Mouse (Mus musculus): ENCODE measurements around the gene Btbd16. TPM values are rescaled to one million over a fixed set of nuclear protein-coding genes. Genes with fewer than 3 reads are reported as not detected.

Btbd16 gene
- polyA plus RNA-seq, 1 experiment from 2014 or later, result 0.08 TPM

DNA sequence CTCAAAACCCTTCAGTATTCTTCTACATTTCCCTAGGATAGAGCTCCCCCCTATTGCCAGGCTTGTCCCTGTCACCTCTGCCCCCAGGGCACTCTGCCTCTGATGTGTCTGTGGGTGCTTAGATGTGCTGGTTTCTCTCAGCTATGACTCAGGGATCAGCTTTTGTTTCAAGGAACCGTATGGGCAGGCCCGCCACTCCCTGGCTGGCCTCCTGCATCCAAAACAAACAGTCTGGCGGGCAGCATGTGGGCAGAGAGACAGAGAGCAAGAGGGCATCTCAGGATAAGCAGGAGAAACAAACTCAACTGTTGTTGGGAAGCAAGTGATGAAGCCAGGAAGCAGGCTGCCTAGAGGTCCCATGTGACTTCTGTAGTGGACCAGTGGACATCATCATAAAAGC, 81.8 kb downstream of the Btbd16 start:
- Histone ChIP-seq H3K36me3 (ENCODE audit: control insufficient read depth, insufficient read depth) (no peaks in the 10 kb centered on the region), H3K4me2 (ENCODE audit: low read depth, low read length) (no peak overlapping the region), H3K4me1 (ENCODE audit: control insufficient read depth, insufficient read depth, low read length) (peaks cover 17% of the 10 kb centered on the region), H3K4me3 (ENCODE audit: low read length) (no peak overlapping the region), H3K27ac (ENCODE audit: low read length) (no peak overlapping the region), H3K27me3 (ENCODE audit: control insufficient read depth, insufficient read depth, low read length) (no peaks in the 10 kb centered on the region), H3K9me3 (replicated peaks; ENCODE audit: control insufficient read depth, low read length) (no peaks in the 10 kb centered on the region), H3K9ac (ENCODE audit: low read length) (no peak overlapping the region)
- no peak for ATAC-seq (replicated peaks; ENCODE audit: extremely low read depth, insufficient read depth, low FRiP score)
- WGBS, result 47% methylated on average over 3 of the region's 3 CpGs

DNA sequence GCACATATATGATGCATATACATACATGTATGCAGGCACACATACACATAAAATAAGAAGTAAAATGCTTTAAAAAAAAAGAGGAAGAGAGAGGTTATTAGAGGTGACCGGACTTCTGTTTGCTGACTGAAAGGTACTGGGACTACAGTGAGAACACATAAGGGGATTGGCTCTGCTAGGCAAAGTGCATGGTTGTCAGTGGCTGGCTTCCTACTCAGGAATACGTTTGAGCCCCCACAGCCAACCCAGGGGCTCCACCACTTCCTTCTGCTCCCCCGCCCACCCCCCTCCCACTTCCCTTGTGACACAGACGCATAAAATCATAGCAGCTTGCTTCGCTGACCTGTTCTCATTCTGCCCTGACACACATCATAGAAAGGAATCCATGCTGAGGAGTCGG, 84.1 kb downstream of the Btbd16 start:
- no peaks in the 10 kb centered on the region for H3K36me3 ChIP-seq (ENCODE audit: control insufficient read depth, insufficient read depth)
- no peak overlapping the region for H3K9ac ChIP-seq (ENCODE audit: low read length)
- H3K9me3 ChIP-seq (replicated peaks; ENCODE audit: control insufficient read depth, low read length), result no peaks in the 10 kb centered on the region
- no peak for ATAC-seq (replicated peaks; ENCODE audit: extremely low read depth, insufficient read depth, low FRiP score)
- WGBS, result 67% methylated on average over 6 of the region's 6 CpGs
- no peak overlapping the region for H3K4me3 ChIP-seq (ENCODE audit: low read length)
- no peak overlapping the region for H3K4me2 ChIP-seq (ENCODE audit: low read depth, low read length)
- H3K27me3 ChIP-seq (ENCODE audit: control insufficient read depth, insufficient read depth, low read length), result no peaks in the 10 kb centered on the region
- no peak overlapping the region for H3K27ac ChIP-seq (ENCODE audit: low read length)
- peaks cover 15% of the 10 kb centered on the region; the same call in 1 of the 2 replicates for H3K4me1 ChIP-seq (ENCODE audit: control insufficient read depth, insufficient read depth, low read length)

DNA sequence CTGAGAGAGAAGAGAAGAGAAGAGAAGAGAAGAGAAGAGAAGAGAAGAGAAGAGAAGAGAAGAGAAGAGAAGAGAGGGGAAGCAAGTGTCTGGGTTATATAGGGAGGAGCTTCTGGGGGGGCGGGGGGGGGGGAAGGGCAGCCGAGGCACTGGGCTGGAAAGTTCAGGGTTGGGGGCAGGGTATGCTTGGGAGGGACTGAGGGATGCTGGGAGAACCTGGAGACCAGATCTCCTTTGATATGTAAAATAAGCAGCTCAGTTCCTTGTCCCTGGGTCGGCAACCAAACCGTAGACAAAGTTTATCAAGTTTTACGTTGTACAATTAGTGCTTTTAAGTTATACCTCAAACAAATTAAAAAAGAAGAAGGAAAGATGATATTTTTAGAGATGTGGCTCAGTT, 86.1 kb downstream of the Btbd16 start:
- no peak overlapping the region for H3K4me3 ChIP-seq (ENCODE audit: low read length)
- H3K36me3 ChIP-seq (ENCODE audit: control insufficient read depth, insufficient read depth), result no peaks in the 10 kb centered on the region
- H3K4me2 ChIP-seq (ENCODE audit: low read depth, low read length), result no peak overlapping the region
- ATAC-seq (replicated peaks; ENCODE audit: extremely low read depth, insufficient read depth, low FRiP score), result no peak
- no peaks in the 10 kb centered on the region for H3K9me3 ChIP-seq (replicated peaks; ENCODE audit: control insufficient read depth, low read length)
- whole genome bisulfite sequencing, result 58% methylated on average over 4 of the region's 5 CpGs
- H3K27me3 ChIP-seq (ENCODE audit: control insufficient read depth, insufficient read depth, low read length), result no peaks in the 10 kb centered on the region
- no peak overlapping the region for H3K27ac ChIP-seq (ENCODE audit: low read length)
- H3K4me1 ChIP-seq (ENCODE audit: control insufficient read depth, insufficient read depth, low read length), result peaks cover 13% of the 10 kb centered on the region
- no peak overlapping the region for H3K9ac ChIP-seq (ENCODE audit: low read length)

DNA sequence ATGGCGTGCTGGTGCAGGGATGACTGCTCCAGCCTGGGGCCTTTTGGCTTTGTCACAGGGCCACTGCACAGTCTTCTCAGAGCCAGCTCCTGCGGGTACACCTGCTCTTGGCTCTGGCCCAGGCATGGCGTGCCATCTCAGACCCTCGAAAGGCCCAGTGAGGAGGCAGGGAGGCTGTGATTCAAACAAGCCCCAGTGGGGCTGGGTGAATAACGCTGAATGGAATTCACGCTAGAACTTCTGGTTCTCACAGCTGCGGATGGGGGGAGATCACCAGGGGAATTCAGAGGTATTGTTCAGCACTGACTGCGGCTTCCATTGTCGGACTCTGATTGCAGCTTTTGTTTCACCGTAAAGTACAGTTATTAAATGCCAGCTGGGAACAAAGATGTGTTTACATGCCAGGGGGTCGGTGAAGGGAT, 86.9 kb downstream of the Btbd16 start:
- Histone ChIP-seq H3K4me1 (ENCODE audit: control insufficient read depth, insufficient read depth, low read length) (peaks cover 17% of the 10 kb centered on the region), H3K9ac (ENCODE audit: low read length) (no peak overlapping the region), H3K27ac (ENCODE audit: low read length) (peak overlapping the region; percentile 23; the same call in 1 of the 2 replicates), H3K9me3 (replicated peaks; ENCODE audit: control insufficient read depth, low read length) (no peaks in the 10 kb centered on the region), H3K36me3 (ENCODE audit: control insufficient read depth, insufficient read depth) (no peaks in the 10 kb centered on the region), H3K4me2 (ENCODE audit: low read depth, low read length) (no peak overlapping the region), H3K27me3 (ENCODE audit: control insufficient read depth, insufficient read depth, low read length) (no peaks in the 10 kb centered on the region), H3K4me3 (ENCODE audit: low read length) (no peak overlapping the region)
- no peak for ATAC-seq (replicated peaks; ENCODE audit: extremely low read depth, insufficient read depth, low FRiP score)
- 43% methylated on average over 11 of the region's 11 CpGs for WGBS

DNA sequence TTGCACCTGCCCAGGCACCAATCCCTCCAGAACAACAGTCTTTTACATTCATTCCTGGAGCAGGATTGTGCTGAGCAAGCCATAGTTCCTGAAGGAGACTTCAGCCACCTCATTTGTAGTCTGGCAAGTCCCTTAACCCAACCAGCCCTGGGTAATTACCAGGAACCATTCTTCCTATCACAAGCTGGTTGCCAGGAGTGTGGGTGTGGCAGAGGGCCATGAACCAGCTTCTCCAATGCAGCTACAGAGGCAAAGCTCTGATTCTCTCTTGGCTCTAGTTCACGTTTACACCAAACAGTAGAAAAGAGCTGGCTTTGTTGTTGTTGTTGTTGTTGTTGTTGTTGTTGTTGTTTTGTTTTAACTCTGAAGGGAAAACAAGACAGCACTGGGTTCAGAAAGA, 88.6 kb downstream of the Btbd16 start:
- WGBS, result 60% methylated on average over 1 of the region's 1 CpGs

DNA sequence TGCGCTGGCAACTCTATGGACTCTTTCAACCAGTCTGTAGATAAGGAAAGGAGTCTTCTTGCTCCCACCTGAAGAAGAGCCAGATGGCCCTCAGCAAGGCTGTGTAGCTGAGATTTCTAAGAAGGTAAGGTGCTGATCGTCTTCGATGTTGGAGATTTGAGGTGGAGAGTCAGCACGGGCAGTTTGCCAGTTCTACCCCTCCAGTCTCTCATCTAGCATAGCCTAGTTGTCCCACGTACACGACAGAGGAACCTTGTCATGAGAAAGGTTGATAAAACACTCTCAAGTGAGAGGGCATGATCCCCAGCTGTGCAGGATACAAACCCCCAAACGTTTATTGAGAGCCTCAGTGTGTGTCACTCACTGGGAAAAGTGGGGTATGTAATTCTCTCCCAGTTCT, 90.8 kb downstream of the Btbd16 start:
- Histone ChIP-seq H3K27ac (ENCODE audit: low read length) (no peak overlapping the region), H3K27me3 (ENCODE audit: control insufficient read depth, insufficient read depth, low read length) (no peaks in the 10 kb centered on the region), H3K4me1 (ENCODE audit: control insufficient read depth, insufficient read depth, low read length) (peaks cover 26% of the 10 kb centered on the region), H3K9me3 (replicated peaks; ENCODE audit: control insufficient read depth, low read length) (no peaks in the 10 kb centered on the region), H3K4me2 (ENCODE audit: low read depth, low read length) (no peak overlapping the region), H3K36me3 (ENCODE audit: control insufficient read depth, insufficient read depth) (no peaks in the 10 kb centered on the region), H3K4me3 (ENCODE audit: low read length) (no peak overlapping the region), H3K9ac (ENCODE audit: low read length) (no peak overlapping the region)
- no peak for ATAC-seq (replicated peaks; ENCODE audit: extremely low read depth, insufficient read depth, low FRiP score)
- WGBS, result 57% methylated on average over 7 of the region's 7 CpGs

More for the DNA sequence above, 88.6 kb downstream of the Btbd16 start:
- H3K4me2 ChIP-seq (ENCODE audit: low read depth, low read length), result no peak overlapping the region
- H3K9me3 ChIP-seq (replicated peaks; ENCODE audit: control insufficient read depth, low read length), result no peaks in the 10 kb centered on the region
- no peaks in the 10 kb centered on the region for H3K27me3 ChIP-seq (ENCODE audit: control insufficient read depth, insufficient read depth, low read length)
- no peak overlapping the region for H3K9ac ChIP-seq (ENCODE audit: low read length)
- no peak overlapping the region for H3K4me3 ChIP-seq (ENCODE audit: low read length)
- no peak for ATAC-seq (replicated peaks; ENCODE audit: extremely low read depth, insufficient read depth, low FRiP score)
- H3K4me1 ChIP-seq (ENCODE audit: control insufficient read depth, insufficient read depth, low read length), result peaks cover 21% of the 10 kb centered on the region
- H3K27ac ChIP-seq (ENCODE audit: low read length), result no peak overlapping the region
- no peaks in the 10 kb centered on the region for H3K36me3 ChIP-seq (ENCODE audit: control insufficient read depth, insufficient read depth)

DNA sequence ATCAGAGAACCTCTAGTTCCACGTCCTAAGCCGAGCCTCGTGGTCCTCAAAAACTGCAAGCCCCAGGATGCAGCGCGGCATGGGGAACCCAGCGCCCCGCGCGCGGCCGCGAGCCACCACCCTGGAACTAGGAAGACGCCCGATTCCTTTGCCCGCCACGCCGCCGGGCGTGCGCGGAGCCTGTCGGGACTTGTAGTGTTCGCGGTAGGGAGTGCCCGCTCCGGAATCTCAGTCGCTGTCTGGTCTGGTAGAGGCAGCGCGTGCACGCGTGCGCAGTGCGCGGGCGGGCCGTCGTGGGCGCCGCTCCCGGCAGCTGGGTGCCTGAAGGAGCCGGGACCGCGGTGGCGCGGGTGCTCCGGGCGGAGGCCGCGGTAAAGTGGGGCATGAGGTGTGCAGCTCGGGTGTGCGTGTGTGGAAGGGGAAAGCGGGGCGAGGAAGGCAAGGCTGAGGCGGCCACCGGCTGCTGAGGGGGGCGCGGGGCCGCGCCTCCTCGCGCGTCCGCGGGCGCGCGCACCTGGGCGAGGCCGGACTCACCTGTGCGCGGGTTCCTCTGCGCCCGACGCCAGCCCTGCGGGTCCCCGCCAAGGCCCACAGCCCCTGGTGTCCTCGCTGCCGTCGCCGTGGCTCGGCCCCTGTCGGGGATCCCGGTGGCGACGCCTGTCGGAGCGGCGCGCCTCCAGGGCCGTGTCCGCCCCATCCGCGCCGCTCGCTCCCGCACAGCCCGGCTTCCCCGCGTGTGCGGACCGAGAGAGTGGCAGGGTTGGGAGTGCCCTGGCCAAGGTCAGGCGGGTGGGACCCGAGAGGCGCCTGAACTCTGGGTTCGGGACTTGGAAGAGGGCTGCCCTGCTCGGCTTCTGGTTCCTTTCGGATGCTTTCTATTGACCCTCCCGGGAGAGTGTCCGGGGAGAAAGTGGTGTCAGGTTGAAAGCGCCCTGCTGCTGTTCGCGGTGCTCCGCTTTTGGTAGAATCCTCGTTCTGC, 92.0 kb downstream of the Btbd16 start, which contains the start of gene Plekha1:
TSS of gene Plekha1 (plus strand) at position 144 of the 979 bp plus-strand sequence.
- Histone ChIP-seq H3K9ac (ENCODE audit: low read length) (peak within 1 kb of the TSS; percentile 90), H3K9me3 (replicated peaks; ENCODE audit: control insufficient read depth, low read length) (no peaks in the 10 kb centered on the region), H3K27me3 (ENCODE audit: control insufficient read depth, insufficient read depth, low read length) (no peaks in the 10 kb centered on the region), H3K4me3 (ENCODE audit: low read length) (peak within 1 kb of the TSS; percentile 92), H3K27ac (ENCODE audit: low read length) (peak within 1 kb of the TSS; percentile 84), H3K4me2 (ENCODE audit: low read depth, low read length) (peak within 1 kb of the TSS; percentile 57), H3K36me3 (ENCODE audit: control insufficient read depth, insufficient read depth) (no peaks in the 10 kb centered on the region), H3K4me1 (ENCODE audit: control insufficient read depth, insufficient read depth, low read length) (peaks cover 23% of the 10 kb centered on the region)
- peak; percentile 98 for ATAC-seq (replicated peaks; ENCODE audit: extremely low read depth, insufficient read depth, low FRiP score)
- WGBS, result under 1% methylated on average over 101 of the region's 114 CpGs

DNA sequence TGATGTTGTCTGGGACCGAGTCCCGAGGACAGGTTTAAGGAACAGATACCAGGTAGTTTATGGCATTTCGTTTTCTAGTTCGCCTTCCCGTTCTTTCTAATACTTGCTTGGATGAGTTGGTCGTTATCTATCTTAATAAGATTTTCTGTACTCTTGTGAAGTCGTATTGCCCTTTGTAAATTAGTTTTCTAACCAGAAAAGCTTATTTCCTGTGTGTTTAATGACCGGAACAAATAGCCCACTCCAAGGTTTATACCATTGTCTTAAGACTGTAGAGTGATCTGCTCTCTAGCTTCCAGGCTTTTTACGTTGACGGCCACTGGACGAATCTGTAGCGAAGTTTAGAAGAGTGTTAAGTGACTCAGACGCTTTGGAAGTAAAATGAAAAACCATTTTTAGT, 92.8 kb downstream of the Btbd16 start:
- WGBS, result 4% methylated on average over 13 of the region's 13 CpGs
- H3K9me3 ChIP-seq (replicated peaks; ENCODE audit: control insufficient read depth, low read length), result no peaks in the 10 kb centered on the region
- H3K4me2 ChIP-seq (ENCODE audit: low read depth, low read length), result peak overlapping the region; percentile 57
- no peak for ATAC-seq (replicated peaks; ENCODE audit: extremely low read depth, insufficient read depth, low FRiP score)
- peaks cover 20% of the 10 kb centered on the region for H3K4me1 ChIP-seq (ENCODE audit: control insufficient read depth, insufficient read depth, low read length)
- H3K27ac ChIP-seq (ENCODE audit: low read length), result peak overlapping the region; percentile 84
- no peaks in the 10 kb centered on the region for H3K36me3 ChIP-seq (ENCODE audit: control insufficient read depth, insufficient read depth)
- peak overlapping the region; percentile 92 for H3K4me3 ChIP-seq (ENCODE audit: low read length)
- peak overlapping the region; percentile 90 for H3K9ac ChIP-seq (ENCODE audit: low read length)
- H3K27me3 ChIP-seq (ENCODE audit: control insufficient read depth, insufficient read depth, low read length), result no peaks in the 10 kb centered on the region

DNA sequence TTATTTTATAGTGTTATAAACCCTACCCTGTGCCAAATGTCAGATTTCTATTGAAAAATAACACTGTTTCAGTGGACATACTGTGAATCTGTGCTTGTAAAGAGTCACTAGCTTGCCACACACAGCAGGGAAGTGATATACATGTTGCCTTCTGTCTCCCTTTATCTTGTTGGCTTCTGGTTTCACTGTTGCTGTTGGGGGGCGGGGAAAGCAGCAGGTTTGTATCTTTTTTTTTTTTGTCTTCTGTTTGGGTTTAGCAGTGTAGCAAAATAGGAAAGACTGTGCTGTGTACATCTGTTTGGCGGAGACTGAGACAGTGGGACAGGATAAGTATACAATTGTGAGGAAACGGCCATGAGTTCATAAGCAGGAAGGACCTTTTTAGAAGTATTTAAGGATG, 93.4 kb downstream of the Btbd16 start:
- peak overlapping the region; percentile 42; the same call in 1 of the 2 replicates for H3K9ac ChIP-seq (ENCODE audit: low read length)
- H3K4me3 ChIP-seq (ENCODE audit: low read length), result peak overlapping the region; percentile 28
- no peaks in the 10 kb centered on the region for H3K9me3 ChIP-seq (replicated peaks; ENCODE audit: control insufficient read depth, low read length)
- peaks cover 20% of the 10 kb centered on the region for H3K4me1 ChIP-seq (ENCODE audit: control insufficient read depth, insufficient read depth, low read length)
- H3K4me2 ChIP-seq (ENCODE audit: low read depth, low read length), result peak overlapping the region; percentile 56
- WGBS, result 41% methylated on average over 3 of the region's 3 CpGs
- no peaks in the 10 kb centered on the region for H3K36me3 ChIP-seq (ENCODE audit: control insufficient read depth, insufficient read depth)
- H3K27ac ChIP-seq (ENCODE audit: low read length), result no peak overlapping the region; the same call in none of the 2 replicates
- no peaks in the 10 kb centered on the region for H3K27me3 ChIP-seq (ENCODE audit: control insufficient read depth, insufficient read depth, low read length)
- no peak for ATAC-seq (replicated peaks; ENCODE audit: extremely low read depth, insufficient read depth, low FRiP score)
